Mouse (Mus musculus): ENCODE data around the gene Hivep1. TPM values are rescaled to one million over a fixed set of nuclear protein-coding genes. Genes with fewer than 3 reads are reported as not detected.

The Hivep1 gene
- total and polyA plus RNA-seq, 3 experiments: 5.6 to 31.0 (median 8.8) TPM

- H3K4me3 ChIP-seq (ENCODE audit: low read depth, low read length): no peak overlapping the region
- ATAC-seq (ENCODE audit: extremely low read depth, insufficient number of reproducible peaks, low FRiP score, poor library complexity, severe bottlenecking): no peak
- H3K27me3 ChIP-seq (ENCODE audit: insufficient read depth, low read length): no peaks in the 10 kb centered on the region
- H3K4me1 ChIP-seq (ENCODE audit: insufficient read depth, low read depth, low read length): peaks cover 15% of the 10 kb centered on the region
- no peaks in the 10 kb centered on the region for H3K9me3 ChIP-seq (replicated peaks)
- H3K36me3 ChIP-seq (replicated peaks): peaks cover 37% of the 10 kb centered on the region
- TF ChIP-seq GATA2 (IDR thresholded peaks at IDR 0.05; ENCODE audit: borderline replicate concordance, low read depth, low read length) (no peak), TAL1 (conservative IDR thresholded peaks at IDR 0.05; ENCODE audit: low read depth, low read length) (no peak), GATA1 (IDR thresholded peaks at IDR 0.05; ENCODE audit: borderline replicate concordance, low read length) (no peak), POLR2AphosphoS5 (IDR thresholded peaks at IDR 0.05; ENCODE audit: insufficient replicate concordance, low read depth, low read length) (no peak), CTCF (IDR thresholded peaks at IDR 0.05; ENCODE audit: low read depth, low read length) (no peak)
- DNase-seq (ENCODE audit: low spot score): no peak
These were observed 36.5 kb downstream of the Hivep1 start for GRCm38 (mm10) chr13:42088339-42088738.

- H3K36me3 ChIP-seq (replicated peaks): peaks cover 35% of the 10 kb centered on the region
- H3K27me3 ChIP-seq (ENCODE audit: insufficient read depth, low read length): no peaks in the 10 kb centered on the region
- H3K9me3 ChIP-seq (replicated peaks): no peaks in the 10 kb centered on the region
- TF ChIP-seq GATA1 (IDR thresholded peaks at IDR 0.05; ENCODE audit: borderline replicate concordance, low read length): no peak
- no peak for TF ChIP-seq GATA2 (IDR thresholded peaks at IDR 0.05; ENCODE audit: borderline replicate concordance, low read depth, low read length)
- no peak for TF ChIP-seq TAL1 (conservative IDR thresholded peaks at IDR 0.05; ENCODE audit: low read depth, low read length)
- no peak for TF ChIP-seq CTCF (IDR thresholded peaks at IDR 0.05; ENCODE audit: low read depth, low read length)
- no peak for TF ChIP-seq POLR2AphosphoS5 (IDR thresholded peaks at IDR 0.05; ENCODE audit: insufficient replicate concordance, low read depth, low read length)
- peaks cover 22% of the 10 kb centered on the region for H3K4me1 ChIP-seq (ENCODE audit: insufficient read depth, low read depth, low read length)
- no peak overlapping the region for H3K4me3 ChIP-seq (ENCODE audit: low read depth, low read length)
- ATAC-seq (ENCODE audit: extremely low read depth, insufficient number of reproducible peaks, low FRiP score, poor library complexity, severe bottlenecking) (no peak), DNase-seq (ENCODE audit: low spot score) (no peak)
These were observed 37.2 kb downstream of the Hivep1 start for GRCm38 (mm10) chr13:42089025-42089424.

GRCm38 (mm10) chr13:42090751-42091150 is 38.9 kb downstream of the Hivep1 start:
- no peak for ATAC-seq (ENCODE audit: extremely low read depth, insufficient number of reproducible peaks, low FRiP score, poor library complexity, severe bottlenecking)
- Histone ChIP-seq H3K36me3 (replicated peaks) (peaks cover 37% of the 10 kb centered on the region), H3K27me3 (ENCODE audit: insufficient read depth, low read length) (no peaks in the 10 kb centered on the region), H3K4me1 (ENCODE audit: insufficient read depth, low read depth, low read length) (peaks cover 29% of the 10 kb centered on the region), H3K4me3 (ENCODE audit: low read depth, low read length) (no peak overlapping the region), H3K9me3 (replicated peaks) (no peaks in the 10 kb centered on the region)
- no peak for DNase-seq (ENCODE audit: low spot score)
- no peak for TF ChIP-seq CTCF (IDR thresholded peaks at IDR 0.05; ENCODE audit: low read depth, low read length)
- no peak for TF ChIP-seq POLR2AphosphoS5 (IDR thresholded peaks at IDR 0.05; ENCODE audit: insufficient replicate concordance, low read depth, low read length)
- no peak for TF ChIP-seq TAL1 (conservative IDR thresholded peaks at IDR 0.05; ENCODE audit: low read depth, low read length)
- TF ChIP-seq GATA1 (IDR thresholded peaks at IDR 0.05; ENCODE audit: borderline replicate concordance, low read length): no peak
- no peak for TF ChIP-seq GATA2 (IDR thresholded peaks at IDR 0.05; ENCODE audit: borderline replicate concordance, low read depth, low read length)

- Histone ChIP-seq H3K27me3 (ENCODE audit: insufficient read depth, low read length) (no peaks in the 10 kb centered on the region), H3K36me3 (replicated peaks) (peaks cover 37% of the 10 kb centered on the region), H3K4me3 (ENCODE audit: low read depth, low read length) (no peak overlapping the region), H3K9me3 (replicated peaks) (no peaks in the 10 kb centered on the region), H3K4me1 (ENCODE audit: insufficient read depth, low read depth, low read length) (peaks cover 38% of the 10 kb centered on the region)
- no peak for DNase-seq (ENCODE audit: low spot score)
- TF ChIP-seq POLR2AphosphoS5 (IDR thresholded peaks at IDR 0.05; ENCODE audit: insufficient replicate concordance, low read depth, low read length) (no peak), GATA1 (IDR thresholded peaks at IDR 0.05; ENCODE audit: borderline replicate concordance, low read length) (no peak), CTCF (IDR thresholded peaks at IDR 0.05; ENCODE audit: low read depth, low read length) (no peak), TAL1 (conservative IDR thresholded peaks at IDR 0.05; ENCODE audit: low read depth, low read length) (no peak), GATA2 (IDR thresholded peaks at IDR 0.05; ENCODE audit: borderline replicate concordance, low read depth, low read length) (no peak)
- no peak for ATAC-seq (ENCODE audit: extremely low read depth, insufficient number of reproducible peaks, low FRiP score, poor library complexity, severe bottlenecking)
These were observed 40.7 kb downstream of the Hivep1 start for GRCm38 (mm10) chr13:42092392-42093139.

- Histone ChIP-seq H3K9me3 (replicated peaks) (peaks cover 5% of the 10 kb centered on the region), H3K27me3 (ENCODE audit: insufficient read depth, low read length) (no peaks in the 10 kb centered on the region), H3K36me3 (replicated peaks) (peaks cover 34% of the 10 kb centered on the region), H3K4me3 (ENCODE audit: low read depth, low read length) (peak overlapping the region; percentile 7; the same call in 1 of the 2 replicates), H3K4me1 (ENCODE audit: insufficient read depth, low read depth, low read length) (peaks cover 38% of the 10 kb centered on the region)
- no peak for TF ChIP-seq TAL1 (conservative IDR thresholded peaks at IDR 0.05; ENCODE audit: low read depth, low read length)
- TF ChIP-seq POLR2AphosphoS5 (IDR thresholded peaks at IDR 0.05; ENCODE audit: insufficient replicate concordance, low read depth, low read length): no peak
- TF ChIP-seq GATA2 (IDR thresholded peaks at IDR 0.05; ENCODE audit: borderline replicate concordance, low read depth, low read length): no peak
- TF ChIP-seq CTCF (IDR thresholded peaks at IDR 0.05; ENCODE audit: low read depth, low read length): no peak
- TF ChIP-seq GATA1 (IDR thresholded peaks at IDR 0.05; ENCODE audit: borderline replicate concordance, low read length): no peak
- ATAC-seq (ENCODE audit: extremely low read depth, insufficient number of reproducible peaks, low FRiP score, poor library complexity, severe bottlenecking) (peak; percentile 82), DNase-seq (ENCODE audit: low spot score) (peak; percentile 45)
These were observed 41.6 kb downstream of the Hivep1 start for GRCm38 (mm10) chr13:42093268-42094042.

Data from G1E (cell line).